Mouse (Mus musculus): ENCODE data around the gene Jchain.
A peak's percentile ranks its signal among the peaks of the same experiment; 100 is the strongest.

DNA sequence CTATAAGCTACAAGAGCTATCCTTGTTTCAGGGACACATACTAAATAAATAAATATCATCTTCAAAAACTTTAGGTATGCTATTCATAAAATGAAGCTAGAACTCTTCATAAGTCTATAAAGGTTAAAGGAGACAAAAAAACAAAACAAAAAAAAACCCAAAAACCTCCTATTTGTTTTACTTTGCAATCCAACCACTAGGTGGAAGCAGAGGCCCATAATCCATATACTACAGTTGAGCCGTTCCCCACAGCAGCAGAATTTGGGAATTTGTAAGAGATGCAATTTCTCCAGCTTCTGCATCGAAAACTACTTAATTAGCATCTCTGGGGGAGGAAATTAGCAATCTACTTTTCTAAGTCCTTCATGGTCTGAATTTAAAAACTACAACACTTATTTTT is 8.5 kb downstream of the Jchain start:
- TF ChIP-seq CTCF (IDR thresholded peaks at IDR 0.05; ENCODE audit: control insufficient read depth, insufficient read depth, insufficient read length) = peak; percentile 12
- TF ChIP-seq MYOG (IDR thresholded peaks at IDR 0.05; ENCODE audit: control insufficient read depth, extremely low read depth, insufficient read length) = no peak
